Mouse (Mus musculus): ENCODE measurements at regions not wholly inside any gene's neighbourhood (a gene's known extent, or its start where the extent isn't known, plus 50 kb on each side); places are given as distances from the start of the nearest gene placed in this dataset.

DNA sequence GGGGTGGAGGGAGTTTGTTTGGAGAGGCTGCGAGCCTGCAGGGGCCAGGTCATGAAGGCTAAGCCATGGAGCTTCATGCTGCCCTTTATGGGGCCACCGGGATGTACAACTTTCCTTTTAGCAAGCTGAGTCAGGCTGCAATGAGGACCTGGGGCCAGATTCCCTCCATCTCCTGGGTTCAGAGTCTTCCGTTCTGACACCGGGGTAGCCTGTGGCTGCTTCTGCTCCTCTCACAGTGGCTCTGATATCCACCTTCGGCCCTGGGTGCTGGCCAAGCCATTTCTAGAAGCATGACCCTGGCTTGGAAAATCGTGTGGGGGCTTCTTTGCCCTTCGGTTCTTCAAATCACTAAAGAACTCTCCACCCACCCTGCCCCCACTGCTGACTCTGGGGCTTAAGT, 115.4 kb upstream of the Sdk1 start:
- H3K4me1 ChIP-seq (ENCODE audit: control insufficient read depth, insufficient read depth, low read length): no peaks in the 10 kb centered on the region
- DNase-seq (ENCODE audit: low spot score): no peak
- no peak overlapping the region for H3K27ac ChIP-seq (ENCODE audit: low read depth, low read length)
- no peaks in the 10 kb centered on the region for H3K36me3 ChIP-seq (ENCODE audit: control insufficient read depth, insufficient read depth, low read length)
- no peak for ATAC-seq (ENCODE audit: insufficient read depth, low FRiP score, low TSS enrichment)
- 78% methylated on average over 7 of the region's 7 CpGs for WGBS
- H3K4me2 ChIP-seq (ENCODE audit: low read depth): no peak overlapping the region
- no peaks in the 10 kb centered on the region for H3K27me3 ChIP-seq (ENCODE audit: control insufficient read depth, insufficient read depth, low read length)
- H3K9me3 ChIP-seq (ENCODE audit: control insufficient read depth, low read length): no peaks in the 10 kb centered on the region
- H3K9ac ChIP-seq (ENCODE audit: low read length): no peak overlapping the region
- no peak overlapping the region for H3K4me3 ChIP-seq (ENCODE audit: low read depth, low read length)

- no peak for ATAC-seq (ENCODE audit: insufficient read depth, low FRiP score, low TSS enrichment)
- Histone ChIP-seq H3K36me3 (ENCODE audit: control insufficient read depth, insufficient read depth, low read length) (no peaks in the 10 kb centered on the region), H3K4me3 (ENCODE audit: low read depth, low read length) (no peak overlapping the region), H3K27ac (ENCODE audit: low read depth, low read length) (no peak overlapping the region), H3K4me2 (ENCODE audit: low read depth) (no peak overlapping the region), H3K4me1 (ENCODE audit: control insufficient read depth, insufficient read depth, low read length) (no peaks in the 10 kb centered on the region), H3K9me3 (ENCODE audit: control insufficient read depth, low read length) (no peaks in the 10 kb centered on the region), H3K27me3 (ENCODE audit: control insufficient read depth, insufficient read depth, low read length) (no peaks in the 10 kb centered on the region), H3K9ac (ENCODE audit: low read length) (no peak overlapping the region)
- WGBS: 91% methylated on average over 7 of the region's 7 CpGs
- no peak for DNase-seq (ENCODE audit: low spot score)
Measured at GRCm38 (mm10) chr5:141126536-141126935, 114.8 kb upstream of the Sdk1 start.

- H3K27me3 ChIP-seq (ENCODE audit: control insufficient read depth, insufficient read depth, low read length): no peaks in the 10 kb centered on the region
- H3K27ac ChIP-seq (ENCODE audit: low read depth, low read length): no peak overlapping the region
- H3K4me1 ChIP-seq (ENCODE audit: control insufficient read depth, insufficient read depth, low read length): no peaks in the 10 kb centered on the region
- H3K9me3 ChIP-seq (ENCODE audit: control insufficient read depth, low read length): no peaks in the 10 kb centered on the region
- no peak for ATAC-seq (ENCODE audit: insufficient read depth, low FRiP score, low TSS enrichment)
- WGBS: 89% methylated on average over 1 of the region's 1 CpGs
- H3K36me3 ChIP-seq (ENCODE audit: control insufficient read depth, insufficient read depth, low read length): no peaks in the 10 kb centered on the region
- H3K4me3 ChIP-seq (ENCODE audit: low read depth, low read length): no peak overlapping the region
- DNase-seq (ENCODE audit: low spot score): no peak
- H3K9ac ChIP-seq (ENCODE audit: low read length): no peak overlapping the region
- H3K4me2 ChIP-seq (ENCODE audit: low read depth): no peak overlapping the region
Measured at GRCm38 (mm10) chr5:141131036-141131435, 110.3 kb upstream of the Sdk1 start.

- Histone ChIP-seq H3K4me3 (ENCODE audit: low read depth, low read length) (no peak overlapping the region), H3K4me2 (ENCODE audit: low read depth) (no peak overlapping the region), H3K36me3 (ENCODE audit: control insufficient read depth, insufficient read depth, low read length) (no peaks in the 10 kb centered on the region), H3K4me1 (ENCODE audit: control insufficient read depth, insufficient read depth, low read length) (no peaks in the 10 kb centered on the region), H3K9ac (ENCODE audit: low read length) (no peak overlapping the region), H3K27ac (ENCODE audit: low read depth, low read length) (no peak overlapping the region), H3K27me3 (ENCODE audit: control insufficient read depth, insufficient read depth, low read length) (no peaks in the 10 kb centered on the region), H3K9me3 (ENCODE audit: control insufficient read depth, low read length) (no peaks in the 10 kb centered on the region)
- ATAC-seq (ENCODE audit: insufficient read depth, low FRiP score, low TSS enrichment) (no peak), DNase-seq (ENCODE audit: low spot score) (no peak)
- WGBS: 74% methylated on average over 9 of the region's 9 CpGs
Measured at GRCm38 (mm10) chr5:141131906-141132305, 109.4 kb upstream of the Sdk1 start.

- no peak for ATAC-seq (ENCODE audit: insufficient read depth, low FRiP score, low TSS enrichment)
- Histone ChIP-seq H3K4me2 (ENCODE audit: low read depth) (no peak overlapping the region), H3K27ac (ENCODE audit: low read depth, low read length) (no peak overlapping the region), H3K9me3 (ENCODE audit: control insufficient read depth, low read length) (no peaks in the 10 kb centered on the region), H3K27me3 (ENCODE audit: control insufficient read depth, insufficient read depth, low read length) (no peaks in the 10 kb centered on the region), H3K36me3 (ENCODE audit: control insufficient read depth, insufficient read depth, low read length) (no peaks in the 10 kb centered on the region), H3K9ac (ENCODE audit: low read length) (no peak overlapping the region), H3K4me1 (ENCODE audit: control insufficient read depth, insufficient read depth, low read length) (no peaks in the 10 kb centered on the region), H3K4me3 (ENCODE audit: low read depth, low read length) (no peak overlapping the region)
- WGBS: 50% methylated on average over 4 of the region's 4 CpGs
- no peak for DNase-seq (ENCODE audit: low spot score)
Measured at GRCm38 (mm10) chr5:141136239-141136638, 105.1 kb upstream of the Sdk1 start.

DNA sequence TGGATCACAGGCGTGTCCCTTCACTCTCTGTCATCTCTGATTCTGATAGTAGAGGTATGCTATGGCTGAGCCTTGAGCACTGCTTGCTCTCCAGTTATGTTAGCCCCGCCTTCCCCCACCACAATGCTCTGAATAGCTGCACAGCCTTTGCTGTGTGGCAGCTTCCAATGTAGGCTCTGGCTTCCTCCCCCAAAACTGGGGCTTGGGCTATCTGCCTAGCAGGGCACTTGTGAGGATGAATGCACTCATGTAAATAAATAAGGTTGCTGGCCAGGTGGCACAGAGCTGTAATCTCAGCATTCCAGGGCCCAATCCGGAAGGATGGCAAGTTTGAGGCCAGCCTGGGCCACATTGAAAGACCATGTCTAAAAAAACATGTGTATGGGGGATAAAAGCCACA, 103.6 kb upstream of the Sdk1 start:
- ATAC-seq (ENCODE audit: insufficient read depth, low FRiP score, low TSS enrichment): no peak
- H3K27me3 ChIP-seq (ENCODE audit: control insufficient read depth, insufficient read depth, low read length): no peaks in the 10 kb centered on the region
- WGBS: 84% methylated on average over 3 of the region's 3 CpGs
- no peak overlapping the region for H3K4me3 ChIP-seq (ENCODE audit: low read depth, low read length)
- no peaks in the 10 kb centered on the region for H3K36me3 ChIP-seq (ENCODE audit: control insufficient read depth, insufficient read depth, low read length)
- no peak overlapping the region for H3K27ac ChIP-seq (ENCODE audit: low read depth, low read length)
- H3K4me2 ChIP-seq (ENCODE audit: low read depth): no peak overlapping the region
- no peaks in the 10 kb centered on the region for H3K9me3 ChIP-seq (ENCODE audit: control insufficient read depth, low read length)
- H3K9ac ChIP-seq (ENCODE audit: low read length): no peak overlapping the region
- no peak for DNase-seq (ENCODE audit: low spot score)
- no peaks in the 10 kb centered on the region for H3K4me1 ChIP-seq (ENCODE audit: control insufficient read depth, insufficient read depth, low read length)

- DNase-seq (ENCODE audit: low spot score): no peak
- no peak overlapping the region for H3K4me2 ChIP-seq (ENCODE audit: low read depth)
- H3K36me3 ChIP-seq (ENCODE audit: control insufficient read depth, insufficient read depth, low read length): no peaks in the 10 kb centered on the region
- no peak overlapping the region for H3K9ac ChIP-seq (ENCODE audit: low read length)
- no peaks in the 10 kb centered on the region for H3K4me1 ChIP-seq (ENCODE audit: control insufficient read depth, insufficient read depth, low read length)
- ATAC-seq (ENCODE audit: insufficient read depth, low FRiP score, low TSS enrichment): no peak
- 56% methylated on average over 12 of the region's 12 CpGs for WGBS
- no peaks in the 10 kb centered on the region for H3K9me3 ChIP-seq (ENCODE audit: control insufficient read depth, low read length)
- H3K27ac ChIP-seq (ENCODE audit: low read depth, low read length): no peak overlapping the region
- H3K4me3 ChIP-seq (ENCODE audit: low read depth, low read length): no peak overlapping the region
- no peaks in the 10 kb centered on the region for H3K27me3 ChIP-seq (ENCODE audit: control insufficient read depth, insufficient read depth, low read length)
Measured at GRCm38 (mm10) chr5:141138771-141139360, 102.4 kb upstream of the Sdk1 start.

DNA sequence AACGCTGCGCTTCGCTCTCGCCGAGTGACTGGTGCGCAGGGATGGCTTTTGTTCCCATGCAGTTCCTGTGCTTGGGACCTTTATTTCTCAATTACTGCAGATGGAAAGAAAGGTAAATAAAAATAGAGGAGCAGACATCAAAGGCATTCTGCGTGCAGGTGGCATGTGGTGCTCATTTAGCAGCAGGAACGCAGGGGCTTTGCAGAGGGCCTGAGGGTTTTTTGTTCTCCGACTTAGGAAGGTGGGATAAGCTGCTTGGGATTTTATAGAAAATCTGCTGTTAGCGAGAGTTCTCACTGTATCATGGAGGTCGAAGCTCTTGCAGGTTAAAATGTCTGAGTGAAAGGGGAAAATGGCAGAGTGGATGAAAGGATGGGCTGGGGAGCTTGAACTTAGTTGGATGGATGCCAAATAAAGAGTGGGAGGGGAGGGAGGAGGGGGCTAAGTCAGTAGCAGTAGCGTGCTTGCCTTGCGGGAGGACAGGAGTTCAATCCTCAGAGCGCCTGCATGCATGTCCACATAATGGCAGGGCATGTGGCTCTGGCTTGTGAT, 101.9 kb upstream of the Sdk1 start:
- Histone ChIP-seq H3K9me3 (ENCODE audit: control insufficient read depth, low read length) (no peaks in the 10 kb centered on the region), H3K36me3 (ENCODE audit: control insufficient read depth, insufficient read depth, low read length) (no peaks in the 10 kb centered on the region), H3K4me3 (ENCODE audit: low read depth, low read length) (no peak overlapping the region), H3K27ac (ENCODE audit: low read depth, low read length) (no peak overlapping the region), H3K4me2 (ENCODE audit: low read depth) (no peak overlapping the region), H3K4me1 (ENCODE audit: control insufficient read depth, insufficient read depth, low read length) (no peaks in the 10 kb centered on the region), H3K9ac (ENCODE audit: low read length) (no peak overlapping the region; the same call in 1 of the 2 replicates), H3K27me3 (ENCODE audit: control insufficient read depth, insufficient read depth, low read length) (no peaks in the 10 kb centered on the region)
- WGBS: 38% methylated on average over 14 of the region's 14 CpGs
- DNase-seq (ENCODE audit: low spot score) (no peak), ATAC-seq (ENCODE audit: insufficient read depth, low FRiP score, low TSS enrichment) (no peak)

GRCm38 (mm10) chr5:141160391-141160790, 80.9 kb upstream of the Sdk1 start:
- ATAC-seq (ENCODE audit: insufficient read depth, low FRiP score, low TSS enrichment) (no peak), DNase-seq (ENCODE audit: low spot score) (no peak)
- no peaks in the 10 kb centered on the region for H3K4me1 ChIP-seq (ENCODE audit: control insufficient read depth, insufficient read depth, low read length)
- H3K4me2 ChIP-seq (ENCODE audit: low read depth): no peak overlapping the region
- no peaks in the 10 kb centered on the region for H3K9me3 ChIP-seq (ENCODE audit: control insufficient read depth, low read length)
- H3K27me3 ChIP-seq (ENCODE audit: control insufficient read depth, insufficient read depth, low read length): no peaks in the 10 kb centered on the region
- no peak overlapping the region for H3K9ac ChIP-seq (ENCODE audit: low read length)
- H3K36me3 ChIP-seq (ENCODE audit: control insufficient read depth, insufficient read depth, low read length): no peaks in the 10 kb centered on the region
- no peak overlapping the region for H3K27ac ChIP-seq (ENCODE audit: low read depth, low read length)
- 81% methylated on average over 8 of the region's 8 CpGs for whole genome bisulfite sequencing
- H3K4me3 ChIP-seq (ENCODE audit: low read depth, low read length): no peak overlapping the region

Data from neural tube, embryonic 11.5 days (tissue).